Mouse (Mus musculus): ENCODE data around the gene Polm.

The Polm gene

DNA sequence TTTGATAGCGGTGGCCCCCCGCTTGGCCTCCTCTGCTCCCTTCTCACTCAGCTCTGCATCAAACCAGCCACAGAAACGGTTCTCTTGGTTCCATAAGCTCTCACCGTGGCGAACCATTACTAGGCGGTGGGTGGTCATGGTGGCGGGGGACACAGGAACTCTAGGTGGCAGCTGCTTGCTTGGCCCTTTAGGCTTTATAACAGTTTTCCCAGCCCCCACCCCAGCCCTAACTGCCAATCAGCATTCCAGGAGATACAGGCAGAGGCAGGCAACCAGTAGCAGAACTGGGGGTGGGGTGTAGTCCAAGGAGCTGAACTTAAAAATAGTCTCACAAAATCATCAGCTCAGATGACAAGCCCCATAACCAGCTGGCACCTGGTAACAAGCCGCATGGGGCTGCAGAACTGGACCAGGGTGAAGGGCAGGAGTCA is 34.2 kb downstream of the Polm start, which contains the start of gene Pgam2:
Pgam2 (minus strand) TSS at position 183 of the 431 bp plus-strand sequence.
- no peak for DNase-seq (ENCODE audit: low read depth)

- no peak for DNase-seq (ENCODE audit: low read depth)
Observed at GRCm38 (mm10) chr11:5802457-5803217, 35.2 kb downstream of the Polm start.

- no peak for DNase-seq (ENCODE audit: low read depth)
Observed at GRCm38 (mm10) chr11:5802005-5802404, 35.8 kb downstream of the Polm start.

DNA sequence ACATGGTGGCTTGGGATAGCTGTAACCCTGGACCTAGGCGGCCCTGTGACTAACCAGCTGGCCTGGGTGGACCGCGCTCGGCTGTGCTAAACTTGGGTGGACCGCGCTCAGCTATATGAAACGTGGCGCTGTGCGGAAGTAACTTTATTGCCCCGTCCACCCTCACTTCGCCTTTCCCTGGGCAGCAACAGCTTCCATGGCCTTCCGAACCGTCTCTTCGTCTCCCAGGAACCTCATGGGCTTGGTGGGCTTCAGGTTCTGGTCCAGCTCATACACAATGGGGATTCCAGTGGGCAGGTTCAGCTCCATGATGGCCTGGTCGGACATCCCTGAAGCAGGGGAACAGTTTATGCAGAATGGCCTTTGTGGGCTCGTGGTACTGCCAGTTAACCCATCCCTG is 36.3 kb downstream of the Polm start:
- no peak for DNase-seq (ENCODE audit: low read depth)

DNA sequence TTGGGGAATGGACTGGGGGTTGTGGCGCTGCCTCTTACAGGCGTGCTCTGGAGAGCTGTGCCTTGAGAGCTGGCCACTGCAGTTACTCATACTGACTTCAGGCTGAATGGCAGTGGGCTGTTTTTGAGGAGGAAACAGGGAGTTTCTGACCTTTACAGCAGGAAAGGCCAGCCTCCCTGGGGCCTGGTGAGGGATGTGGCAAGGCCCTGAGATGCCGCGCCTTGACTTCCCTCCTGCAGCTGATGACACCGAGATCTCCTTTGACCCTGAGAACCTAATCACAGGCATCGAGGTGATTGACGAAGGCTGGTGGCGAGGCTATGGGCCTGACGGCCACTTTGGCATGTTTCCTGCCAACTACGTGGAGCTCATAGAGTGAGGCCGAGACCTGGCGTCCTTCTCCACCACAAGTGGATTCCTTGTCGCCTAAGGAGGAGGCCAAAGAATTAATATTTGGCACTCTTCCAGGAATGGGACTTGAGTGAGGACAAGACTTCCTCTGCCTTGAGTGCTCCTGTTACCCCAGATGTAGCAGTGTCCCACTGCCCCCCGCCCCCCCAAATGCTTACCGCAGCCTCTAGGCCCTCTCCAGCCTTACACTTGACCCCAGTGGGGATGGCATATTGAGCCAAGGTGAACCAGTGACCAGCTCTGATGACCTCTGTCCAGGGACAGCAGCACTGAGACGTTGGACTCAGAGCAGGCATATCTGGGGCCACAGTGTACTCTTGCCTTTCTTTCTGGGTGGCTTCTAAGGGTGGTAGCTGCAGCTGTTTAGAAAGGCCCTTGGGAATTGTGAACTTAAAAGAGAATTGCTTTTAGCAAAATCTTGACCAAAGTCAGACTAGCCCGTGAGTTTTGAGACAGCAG is 38.0 kb downstream of the Polm start:
- no peak for DNase-seq (ENCODE audit: low read depth)

- DNase-seq (ENCODE audit: low read depth), result no peak
Observed at GRCm38 (mm10) chr11:5797928-5798327, 39.9 kb downstream of the Polm start.

- DNase-seq (ENCODE audit: low read depth), result no peak
Observed at GRCm38 (mm10) chr11:5797371-5797770, 40.4 kb downstream of the Polm start.

- DNase-seq (ENCODE audit: low read depth), result no peak
Observed at GRCm38 (mm10) chr11:5796939-5797338, 40.9 kb downstream of the Polm start.

DNA sequence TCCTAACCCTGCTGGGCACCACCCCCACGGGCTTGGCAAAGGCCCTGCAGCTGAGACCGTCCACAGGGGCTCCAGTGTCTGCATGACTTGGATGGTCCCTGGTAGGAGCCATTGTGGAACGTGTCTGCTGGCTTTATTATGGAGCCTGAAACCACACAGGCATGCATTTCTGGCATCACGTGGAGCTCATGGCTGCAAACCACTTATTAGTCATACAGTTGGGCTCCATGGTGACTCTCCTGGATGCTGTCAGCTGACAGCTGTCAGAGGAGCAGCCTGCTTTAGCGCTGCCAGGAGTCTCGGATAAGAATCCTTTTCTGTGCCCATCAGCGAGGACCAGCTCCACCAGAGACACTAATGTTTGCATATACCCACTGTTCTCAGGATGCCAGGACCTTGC is 42.1 kb downstream of the Polm start:
- DNase-seq (ENCODE audit: low read depth), result no peak

GRCm38 (mm10) chr11:5795290-5795689 is 42.5 kb downstream of the Polm start:
- no peak for DNase-seq (ENCODE audit: low read depth)

- no peak for DNase-seq (ENCODE audit: low read depth)
Observed at GRCm38 (mm10) chr11:5790431-5790830, 47.4 kb downstream of the Polm start.

DNA sequence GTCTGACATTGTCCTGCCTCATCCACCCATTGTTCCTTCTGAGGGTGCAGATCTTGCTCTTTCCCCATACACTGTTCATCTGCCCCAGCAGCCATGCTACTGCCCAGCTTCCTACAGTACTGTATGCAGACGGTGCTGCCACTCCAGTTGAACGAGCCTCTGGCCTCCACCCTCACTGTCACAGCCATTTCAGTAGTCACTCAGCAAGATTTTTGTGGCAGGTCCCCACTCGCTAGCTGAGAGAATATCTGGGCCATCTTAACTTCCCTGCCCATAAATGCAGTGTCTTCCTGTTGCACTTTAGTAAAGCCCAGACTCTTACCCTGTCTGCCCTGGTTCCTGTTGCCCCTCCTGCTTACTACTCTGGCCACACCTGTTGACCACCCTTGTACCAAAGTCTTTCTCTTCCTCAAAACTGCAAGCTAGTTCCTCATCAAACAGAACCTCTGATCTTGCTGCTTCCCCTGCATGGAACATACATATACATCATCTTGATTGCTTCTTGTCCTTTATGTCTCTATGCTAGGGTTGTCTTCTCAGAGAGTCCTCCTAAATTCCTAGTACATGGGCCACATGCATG is 48.0 kb downstream of the Polm start:
- DNase-seq (ENCODE audit: low read depth), result peak; percentile 30

GRCm38 (mm10) chr11:5789071-5789753 is 48.6 kb downstream of the Polm start:
- DNase-seq (ENCODE audit: low read depth), result no peak

GRCm38 (mm10) chr11:5788056-5789014 is 49.5 kb downstream of the Polm start, which contains the start of gene Dbnl:
Gene Dbnl, plus strand, starts transcription at chr11:5788488.
- DNase-seq (ENCODE audit: low read depth), result peak; percentile 99

- no peak for DNase-seq (ENCODE audit: low read depth)
Observed at GRCm38 (mm10) chr11:5787671-5788055, 50.2 kb downstream of the Polm start.

- no peak for DNase-seq (ENCODE audit: low read depth)
Observed at GRCm38 (mm10) chr11:5785732-5786131, 52.1 kb downstream of the Polm start.

GRCm38 (mm10) chr11:5782199-5782944 is 55.4 kb downstream of the Polm start:
- DNase-seq (ENCODE audit: low read depth), result no peak

- DNase-seq (ENCODE audit: low read depth), result no peak
Observed at GRCm38 (mm10) chr11:5780035-5780499, 57.7 kb downstream of the Polm start.

- peak; percentile 36 for DNase-seq (ENCODE audit: low read depth)
Observed at GRCm38 (mm10) chr11:5778481-5778880, 59.3 kb downstream of the Polm start.

Data from naive thymus-derived CD4-positive, alpha-beta T cell, adult 2 months (primary cell).